Mouse (Mus musculus) myocyte (in vitro differentiated cells): ENCODE data around the gene Sema3b. TPM values are rescaled to one million over a fixed set of nuclear protein-coding genes. Genes with fewer than 3 reads are reported as not detected.

Experiments
- H3K27me3 ChIP-seq: one replicate; pipeline ENCODE4 v1.6.1; 2011; ENCODE audit not compliant: control insufficient read depth, insufficient read depth, insufficient read length
- H3K36me3 ChIP-seq: one replicate; pipeline ENCODE4 v1.6.1; 2011; ENCODE audit not compliant: control insufficient read depth, insufficient read depth
- H3K4me2 ChIP-seq: one replicate; pipeline ENCODE4 v1.6.1; 2011; ENCODE audit warnings: low read depth, control low read depth
- H3K4me3 ChIP-seq: one replicate; pipeline ENCODE4 v1.5.1; 2011; ENCODE audit warnings: mild to moderate bottlenecking, control low read depth, moderate library complexity
- H3K79me2 ChIP-seq: one replicate; pipeline ENCODE4 v1.6.1; 2011; ENCODE audit not compliant: control insufficient read depth, insufficient read depth
- H3ac ChIP-seq: one replicate; pipeline ENCODE4 v1.6.1; 2011; ENCODE audit not compliant: control insufficient read depth, insufficient read length
- CEBPB ChIP-seq: IDR thresholded peaks from 2 replicates; pipeline ENCODE4 v1.6.1; 2011; ENCODE audit warnings: mild to moderate bottlenecking, moderate library complexity; ENCODE audit not compliant: poor library complexity, insufficient read depth, severe bottlenecking
- E2F4 ChIP-seq: IDR thresholded peaks from one replicate; pipeline ENCODE4 v1.6.1; 2011; ENCODE audit warnings: mild to moderate bottlenecking, control low read depth, moderate library complexity; ENCODE audit not compliant: insufficient read depth
- MAX ChIP-seq: IDR thresholded peaks from one replicate; pipeline ENCODE4 v1.6.1; 2011; ENCODE audit warnings: low read depth, mild to moderate bottlenecking, control low read depth
- MYOD1 ChIP-seq, 3 experiments: IDR thresholded peaks; one replicate each; pipeline ENCODE4 v1.6.1; 2011; ENCODE audit warnings: control low read depth in 2 of 3, low read depth in 2 of 3, mild to moderate bottlenecking in 2 of 3, moderate library complexity in 1 of 3; ENCODE audit not compliant: insufficient read length in 2 of 3, control insufficient read depth in 1 of 3
- MYOG ChIP-seq, 3 experiments: IDR thresholded peaks; one replicate each; pipeline ENCODE4 v1.6.1; 2011; ENCODE audit warnings: control low read depth in 2 of 3, low read depth in 2 of 3, mild to moderate bottlenecking in 2 of 3; ENCODE audit not compliant: insufficient read length in 2 of 3, control insufficient read depth in 1 of 3, insufficient read depth in 1 of 3
- POLR2A ChIP-seq: IDR thresholded peaks from one replicate; pipeline ENCODE4 v1.6.1; 2011; ENCODE audit warnings: low read depth, mild to moderate bottlenecking, control low read depth, moderate library complexity; ENCODE audit not compliant: insufficient read length
- POLR2AphosphoS2 ChIP-seq: IDR thresholded peaks from one replicate; pipeline ENCODE4 v1.6.1; 2011; ENCODE audit warnings: low read depth, control low read depth; ENCODE audit not compliant: insufficient read length
- REST ChIP-seq: IDR thresholded peaks from one replicate; pipeline ENCODE4 v1.6.1; 2011; ENCODE audit warnings: mild to moderate bottlenecking, control low read depth, moderate library complexity; ENCODE audit not compliant: insufficient read depth, insufficient read length
- SRF ChIP-seq: IDR thresholded peaks from one replicate; pipeline ENCODE4 v1.6.1; 2011; ENCODE audit warnings: low read depth; ENCODE audit not compliant: control insufficient read depth, insufficient read length
- TCF12 ChIP-seq: IDR thresholded peaks from one replicate; pipeline ENCODE4 v1.6.1; 2011; ENCODE audit warnings: mild to moderate bottlenecking, control low read depth; ENCODE audit not compliant: poor library complexity, insufficient read depth, severe bottlenecking
- TCF3 ChIP-seq: IDR thresholded peaks from one replicate; pipeline ENCODE4 v1.6.1; 2011; ENCODE audit warnings: low read depth, control low read depth; ENCODE audit not compliant: insufficient read length
- USF1 ChIP-seq: IDR thresholded peaks from one replicate; pipeline ENCODE4 v1.6.1; 2011; ENCODE audit warnings: low read depth, mild to moderate bottlenecking, control low read depth, moderate library complexity
- polyA plus RNA-seq: library from polyadenylated mRNA; unstranded; fragments of >200 nt; fragmentation: generic; extraction: Trizol; gene quantifications from one replicate; pipeline ENCODE4 v1.2.1, GENCODE M21; 2012; ENCODE audit warnings: missing spikeins

Sema3b gene
- polyA plus RNA-seq, 1 experiment, result 59.9 TPM

DNA sequence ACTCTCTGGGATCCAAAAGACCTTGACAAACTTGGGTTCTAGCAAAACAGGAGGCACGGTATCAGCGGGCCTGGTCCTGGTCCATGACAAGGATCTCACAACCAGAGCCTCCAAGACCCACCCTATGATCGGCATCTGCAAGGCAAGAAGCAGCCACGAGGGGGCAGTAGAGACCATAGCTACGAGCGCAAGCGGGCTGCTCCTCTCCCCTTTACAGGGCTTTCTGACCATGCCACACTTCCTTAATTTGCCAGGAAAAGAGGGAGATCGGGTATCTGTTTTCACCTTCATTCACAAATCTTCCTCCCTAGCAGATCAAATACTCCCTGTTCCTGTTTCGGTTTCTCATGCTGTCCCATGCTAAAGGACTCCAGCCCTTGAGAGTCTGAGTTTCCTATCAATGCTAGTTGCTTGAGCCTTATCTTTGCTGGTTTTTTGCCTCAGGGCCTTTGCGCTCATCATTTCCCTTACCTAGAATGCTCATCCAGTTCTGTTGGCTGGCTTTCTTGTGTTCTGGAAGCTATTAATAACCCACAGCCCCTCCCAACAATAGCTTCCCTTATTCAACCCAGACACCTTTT lies 6.9 kb downstream of the Sema3b start:
- Histone ChIP-seq H3K4me2 (peak overlapping the region; percentile 46), H3K79me2 (no peaks in the 10 kb centered on the region), H3K36me3 (peaks cover 7% of the 10 kb centered on the region), H3ac (no peak overlapping the region), H3K27me3 (no peaks in the 10 kb centered on the region), H3K4me3 (no peak overlapping the region)
- TF ChIP-seq CEBPB (no peak), REST (no peak), POLR2AphosphoS2 (no peak), USF1 (no peak)

DNA sequence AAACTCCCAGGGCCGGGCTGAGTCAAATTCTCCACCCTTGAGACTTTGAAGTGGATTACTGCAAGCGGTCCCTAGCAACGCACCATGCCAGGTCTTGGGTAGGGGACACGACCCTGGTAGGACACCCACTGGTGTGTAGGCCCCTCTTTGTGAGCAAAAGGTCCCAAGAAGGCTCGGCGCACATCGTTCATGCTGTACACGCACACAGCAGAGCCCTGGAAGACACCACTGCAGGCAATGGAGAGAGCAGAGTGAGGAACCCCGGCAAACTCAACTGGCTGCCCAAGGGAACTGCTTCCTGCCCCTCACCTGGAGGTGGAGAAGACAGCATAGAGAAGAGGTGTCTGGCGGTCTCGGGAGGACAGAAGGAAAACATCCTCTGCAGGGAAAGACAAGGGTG lies 7.8 kb downstream of the Sema3b start:
- Histone ChIP-seq H3K36me3 (peaks cover 7% of the 10 kb centered on the region), H3K4me2 (no peak overlapping the region), H3K27me3 (no peaks in the 10 kb centered on the region), H3ac (no peak overlapping the region), H3K4me3 (no peak overlapping the region), H3K79me2 (no peaks in the 10 kb centered on the region)
- TF ChIP-seq CEBPB, result no peak
- TF ChIP-seq MYOD1 (IDR thresholded peaks at IDR 0.05; ENCODE audit: control insufficient read depth in 1 of 3, insufficient read length in 2 of 3, low read depth in 2 of 3), result no peak
- TF ChIP-seq POLR2A, result no peak
- TF ChIP-seq E2F4, result no peak

DNA sequence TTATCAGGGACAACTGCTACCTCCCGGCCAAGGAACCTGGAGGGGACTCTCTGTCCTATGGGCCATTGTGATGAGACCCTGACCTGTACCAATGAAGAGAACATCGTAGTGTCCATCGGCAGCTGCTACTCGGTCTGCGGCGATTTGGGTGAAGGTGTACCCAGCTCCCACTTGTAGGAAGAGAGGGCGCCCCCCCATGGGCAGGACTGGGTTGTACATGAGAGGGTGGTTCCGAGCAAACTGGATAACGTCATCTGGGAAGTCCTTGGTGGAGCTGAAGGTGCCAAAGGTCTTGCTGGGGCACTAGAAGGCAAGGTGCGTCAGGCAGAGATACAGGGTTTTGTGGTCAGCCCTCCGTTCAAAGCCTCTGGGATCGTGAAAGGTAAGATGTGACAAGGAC lies 8.3 kb downstream of the Sema3b start:
- Histone ChIP-seq H3K27me3 (no peaks in the 10 kb centered on the region), H3K36me3 (peaks cover 7% of the 10 kb centered on the region)

DNA sequence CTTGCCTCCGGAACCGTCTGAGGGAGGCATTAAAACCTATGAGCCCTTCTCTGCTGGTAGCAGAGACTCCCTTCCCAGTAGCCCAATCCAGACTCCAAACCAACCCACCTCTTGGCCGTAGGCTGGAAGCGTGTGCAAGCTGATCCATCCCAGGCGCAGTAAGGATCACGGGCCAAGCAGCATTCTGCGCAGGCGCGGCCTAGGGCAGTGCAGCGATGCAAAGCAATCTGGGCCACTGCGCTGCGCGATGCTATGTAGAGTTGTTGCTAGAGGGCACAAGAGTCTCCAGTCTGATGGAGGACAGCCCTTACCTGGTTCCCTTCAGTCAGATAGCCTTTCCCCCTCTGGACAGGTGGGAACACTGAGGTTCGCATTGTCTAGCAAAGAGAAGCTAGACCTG lies 9.2 kb downstream of the Sema3b start:
- Histone ChIP-seq H3K4me3 (no peak overlapping the region), H3K36me3 (peaks cover 7% of the 10 kb centered on the region), H3K79me2 (no peaks in the 10 kb centered on the region), H3ac (no peak overlapping the region), H3K4me2 (no peak overlapping the region), H3K27me3 (no peaks in the 10 kb centered on the region)
- TF ChIP-seq TCF12 (no peak), POLR2A (no peak), MAX (no peak), POLR2AphosphoS2 (no peak), USF1 (no peak), MYOD1 (IDR thresholded peaks at IDR 0.05; ENCODE audit: control insufficient read depth in 1 of 3, insufficient read length in 2 of 3, low read depth in 2 of 3) (no peak), E2F4 (no peak), CEBPB (no peak), REST (no peak), TCF3 (no peak)

More for the DNA sequence above, 8.3 kb downstream of the Sema3b start:
- Histone ChIP-seq H3K79me2 (no peaks in the 10 kb centered on the region), H3K4me3 (no peak overlapping the region), H3K4me2 (no peak overlapping the region), H3ac (no peak overlapping the region)
- TF ChIP-seq POLR2A, result no peak
- TF ChIP-seq MYOD1 (IDR thresholded peaks at IDR 0.05; ENCODE audit: control insufficient read depth in 1 of 3, insufficient read length in 2 of 3, low read depth in 2 of 3), result no peak
- TF ChIP-seq USF1, result no peak
- TF ChIP-seq CEBPB, result no peak
- no peak for TF ChIP-seq TCF3
- TF ChIP-seq TCF12, result no peak
- no peak for TF ChIP-seq SRF
- TF ChIP-seq MAX, result no peak
- TF ChIP-seq REST, result no peak
- no peak for TF ChIP-seq MYOG (IDR thresholded peaks at IDR 0.05; ENCODE audit: control insufficient read depth in 1 of 3, insufficient read depth in 1 of 3, insufficient read length in 2 of 3, low read depth in 2 of 3)
- TF ChIP-seq E2F4, result no peak
- TF ChIP-seq POLR2AphosphoS2, result no peak

DNA sequence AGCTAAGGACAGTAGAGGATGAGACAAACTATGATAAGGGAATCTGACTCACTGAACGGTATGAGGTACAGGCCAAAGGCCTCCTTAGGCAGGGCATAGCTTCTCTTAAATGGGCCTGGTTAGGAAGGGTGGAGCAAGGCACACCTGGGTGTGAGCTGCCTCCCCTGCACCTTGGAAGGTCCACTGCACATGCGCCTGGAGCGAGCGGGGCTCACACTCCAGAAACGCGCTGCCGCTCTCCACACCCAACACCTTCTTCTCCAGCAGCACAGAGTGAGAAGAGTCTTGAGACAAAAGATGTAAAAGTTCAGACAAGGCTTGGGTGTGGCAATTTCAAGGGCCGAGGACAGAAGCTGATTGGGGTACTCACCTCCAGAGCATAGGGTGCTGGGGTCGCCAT lies 9.6 kb downstream of the Sema3b start:
- Histone ChIP-seq H3K4me3 (no peak overlapping the region), H3ac (no peak overlapping the region), H3K79me2 (no peaks in the 10 kb centered on the region), H3K27me3 (no peaks in the 10 kb centered on the region), H3K4me2 (no peak overlapping the region), H3K36me3 (peaks cover 7% of the 10 kb centered on the region)
- no peak for TF ChIP-seq CEBPB
- no peak for TF ChIP-seq E2F4
- TF ChIP-seq MYOD1 (IDR thresholded peaks at IDR 0.05; ENCODE audit: control insufficient read depth in 1 of 3, insufficient read length in 2 of 3, low read depth in 2 of 3), result no peak
- TF ChIP-seq POLR2A, result no peak
- TF ChIP-seq REST, result no peak
- TF ChIP-seq SRF, result no peak
- no peak for TF ChIP-seq POLR2AphosphoS2
- TF ChIP-seq TCF3, result no peak
- TF ChIP-seq MAX, result no peak
- no peak for TF ChIP-seq USF1
- no peak for TF ChIP-seq TCF12
- no peak for TF ChIP-seq MYOG (IDR thresholded peaks at IDR 0.05; ENCODE audit: control insufficient read depth in 1 of 3, insufficient read depth in 1 of 3, insufficient read length in 2 of 3, low read depth in 2 of 3)
